Mouse (Mus musculus) brain, embryonic 14.5 days (tissue): Measurements from ENCODE around the gene Adss.
"Not testable (repeated sequence)": the region's sequence is repeated elsewhere in the genome, so short reads cannot be mapped to it uniquely, and the experiment has no call there.

Experiments
- CTCF ChIP-seq: fragments of 200-500 bp; IDR thresholded peaks from 2 replicates; pipeline ENCODE4 v1.5.1; 2012; ENCODE audit warnings: inconsistent platforms, mild to moderate bottlenecking, moderate library complexity, borderline replicate concordance; ENCODE audit not compliant: insufficient read depth, insufficient read length; ENCODE audit errors: extremely low read depth
- POLR2A ChIP-seq: fragments of 200-500 bp; IDR thresholded peaks from 2 replicates; pipeline ENCODE4 v1.6.1; 2012; ENCODE audit warnings: mild to moderate bottlenecking, inconsistent platforms, borderline replicate concordance; ENCODE audit not compliant: poor library complexity, insufficient read depth, insufficient read length, severe bottlenecking; ENCODE audit errors: extremely low read depth

DNA sequence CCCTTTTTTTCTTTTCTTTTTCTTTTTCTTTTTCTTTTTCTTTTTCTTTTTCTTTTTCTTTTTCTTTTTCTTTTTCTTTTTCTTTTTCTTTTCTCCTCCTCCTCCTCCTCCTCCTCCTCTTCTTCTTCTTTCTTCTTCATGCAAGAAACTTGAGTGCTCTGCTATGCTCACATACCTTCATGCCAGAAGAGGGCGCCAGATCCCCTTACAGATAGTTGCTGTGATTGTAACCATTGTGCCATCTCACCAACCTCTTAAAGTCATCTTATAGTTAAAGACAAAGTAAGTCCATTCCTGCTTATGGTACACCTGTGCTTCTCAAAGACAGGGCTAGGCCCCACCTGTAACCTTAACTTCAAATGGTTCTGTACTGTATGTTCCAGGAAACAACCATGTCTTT lies 10.5 kb upstream of the Adss start:
- TF ChIP-seq CTCF, result peak; percentile 36; the same call in 1 of the 2 replicates
- not testable (repeated sequence) for TF ChIP-seq POLR2A
